Mouse (Mus musculus) cerebellum, postnatal 14 days (tissue): ENCODE results near the gene Ambra1.

Experiments
- DNase-seq, 2 experiments: peaks; one replicate each; pipeline ENCODE4 v3.0.0; 2021; ENCODE audit warnings: mixed read lengths in 2 of 2

Gene Ambra1

GRCm38 (mm10) chr2:91739586-91739985 lies 9.7 kb downstream of the Ambra1 start:
- no peak for DNase-seq

- DNase-seq, result no peak
These were observed 14.8 kb downstream of the Ambra1 start for GRCm38 (mm10) chr2:91744686-91745085.

GRCm38 (mm10) chr2:91749811-91750261 lies 19.9 kb downstream of the Ambra1 start:
- peak; percentile 39 to 41 for DNase-seq

- DNase-seq, result no peak
These were observed 42.2 kb downstream of the Ambra1 start for GRCm38 (mm10) chr2:91771921-91772705.

GRCm38 (mm10) chr2:91773309-91773708 lies 43.4 kb downstream of the Ambra1 start:
- no peak for DNase-seq

- DNase-seq, result peak; percentile 45 to 65
These were observed 49.2 kb downstream of the Ambra1 start for GRCm38 (mm10) chr2:91779166-91779565.

- DNase-seq, result no peak
These were observed 61.7 kb downstream of the Ambra1 start for GRCm38 (mm10) chr2:91791621-91792020.

GRCm38 (mm10) chr2:91792346-91792745 lies 62.4 kb downstream of the Ambra1 start:
- no peak for DNase-seq

- DNase-seq, result no peak
These were observed 64.5 kb downstream of the Ambra1 start for GRCm38 (mm10) chr2:91794466-91794865.

- no peak for DNase-seq
These were observed 65.2 kb downstream of the Ambra1 start for GRCm38 (mm10) chr2:91795091-91795490.

- no peak for DNase-seq
These were observed 81.5 kb downstream of the Ambra1 start for GRCm38 (mm10) chr2:91811433-91811832.

- DNase-seq, result peak; percentile 29 to 58
These were observed 86.8 kb downstream of the Ambra1 start for GRCm38 (mm10) chr2:91816741-91817140.

GRCm38 (mm10) chr2:91832227-91832626 lies 102.3 kb downstream of the Ambra1 start:
- DNase-seq, result no peak

- no peak for DNase-seq
These were observed 104.3 kb downstream of the Ambra1 start for GRCm38 (mm10) chr2:91834272-91834671.

- DNase-seq, result no peak
These were observed 105.1 kb downstream of the Ambra1 start for GRCm38 (mm10) chr2:91835031-91835430.

GRCm38 (mm10) chr2:91835631-91836030 lies 105.7 kb downstream of the Ambra1 start:
- no peak for DNase-seq

GRCm38 (mm10) chr2:91844085-91844484 lies 114.2 kb downstream of the Ambra1 start:
- no peak for DNase-seq

GRCm38 (mm10) chr2:91852446-91853191 lies 122.7 kb downstream of the Ambra1 start:
- peak; percentile 4 to 18 for DNase-seq

GRCm38 (mm10) chr2:91854575-91854974 lies 124.6 kb downstream of the Ambra1 start:
- DNase-seq, result no peak

- no peak for DNase-seq
These were observed 127.0 kb downstream of the Ambra1 start for GRCm38 (mm10) chr2:91856958-91857357.

- DNase-seq, result no peak
These were observed 129.5 kb downstream of the Ambra1 start for GRCm38 (mm10) chr2:91859423-91859822.

GRCm38 (mm10) chr2:91870754-91871153 lies 140.8 kb downstream of the Ambra1 start:
- DNase-seq, result peak; percentile 68 to 73

- no peak for DNase-seq
These were observed 141.3 kb downstream of the Ambra1 start for GRCm38 (mm10) chr2:91871225-91871624.

- no peak for DNase-seq
These were observed 142.7 kb downstream of the Ambra1 start for GRCm38 (mm10) chr2:91872658-91873057.
